Mouse (Mus musculus): ENCODE data around the gene Batf.

Gene Batf

GRCm38 (mm10) chr12:85726729-85727397 lies 40.4 kb downstream of the Batf start:
- no peak for DNase-seq (ENCODE audit: low read depth, low spot score)

- DNase-seq (ENCODE audit: low read depth, low spot score), result no peak
These were observed 41.7 kb downstream of the Batf start for GRCm38 (mm10) chr12:85728181-85728580.

GRCm38 (mm10) chr12:85729022-85729944 lies 42.8 kb downstream of the Batf start:
- DNase-seq (ENCODE audit: low read depth, low spot score), result peak; percentile 54

- no peak for DNase-seq (ENCODE audit: low read depth, low spot score)
These were observed 43.4 kb downstream of the Batf start for GRCm38 (mm10) chr12:85729945-85730290.

GRCm38 (mm10) chr12:85736203-85736602 lies 49.7 kb downstream of the Batf start:
- DNase-seq (ENCODE audit: low read depth, low spot score), result no peak

DNA sequence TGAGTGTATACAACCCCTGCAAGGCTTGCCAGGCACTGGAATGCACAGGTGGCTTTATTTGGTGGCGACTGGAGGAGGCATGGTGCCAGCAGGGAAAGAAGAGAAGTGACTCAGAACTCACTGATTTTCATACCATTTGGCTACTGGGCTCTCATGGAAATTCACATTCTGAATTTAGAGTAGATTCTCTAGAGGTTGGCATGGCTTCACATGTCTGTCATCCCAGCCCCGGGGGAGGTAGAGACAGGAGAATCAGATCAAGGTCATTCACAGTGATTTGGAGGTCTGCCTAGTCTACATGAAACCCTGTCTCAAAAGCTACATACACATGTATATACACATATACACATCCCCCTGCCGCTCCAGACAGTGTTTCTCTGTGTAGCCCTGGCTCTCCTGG lies 50.5 kb downstream of the Batf start:
- no peak for DNase-seq (ENCODE audit: low read depth, low spot score)

- peak; percentile 86 for DNase-seq (ENCODE audit: low read depth, low spot score)
These were observed 59.6 kb downstream of the Batf start, which contains the start of gene Flvcr2 for GRCm38 (mm10) chr12:85745827-85746695. Gene Flvcr2, plus strand, starts transcription at chr12:85746539.

GRCm38 (mm10) chr12:85746696-85747219 lies 60.3 kb downstream of the Batf start:
- DNase-seq (ENCODE audit: low read depth, low spot score), result no peak

GRCm38 (mm10) chr12:85747343-85747742 lies 60.9 kb downstream of the Batf start:
- DNase-seq (ENCODE audit: low read depth, low spot score), result no peak

DNA sequence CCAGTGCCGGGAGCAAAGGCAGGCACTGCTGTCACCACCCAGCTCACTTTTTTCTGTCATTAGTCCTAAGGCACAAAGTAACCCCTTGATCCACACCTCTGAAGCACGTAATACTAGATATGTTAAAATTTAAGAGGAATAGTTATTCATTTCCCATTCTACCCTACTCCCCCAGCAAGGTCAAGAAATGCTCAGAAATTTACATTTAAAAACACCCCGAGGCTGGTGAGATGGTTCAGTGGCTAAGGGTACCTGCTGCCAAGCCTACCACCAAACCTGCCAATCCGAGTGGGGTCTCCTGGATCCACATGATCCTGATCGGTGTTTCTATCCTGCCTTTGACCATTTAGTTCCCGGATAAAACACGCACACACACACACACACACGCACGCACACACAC lies 63.4 kb downstream of the Batf start:
- no peak for DNase-seq (ENCODE audit: low read depth, low spot score)

DNA sequence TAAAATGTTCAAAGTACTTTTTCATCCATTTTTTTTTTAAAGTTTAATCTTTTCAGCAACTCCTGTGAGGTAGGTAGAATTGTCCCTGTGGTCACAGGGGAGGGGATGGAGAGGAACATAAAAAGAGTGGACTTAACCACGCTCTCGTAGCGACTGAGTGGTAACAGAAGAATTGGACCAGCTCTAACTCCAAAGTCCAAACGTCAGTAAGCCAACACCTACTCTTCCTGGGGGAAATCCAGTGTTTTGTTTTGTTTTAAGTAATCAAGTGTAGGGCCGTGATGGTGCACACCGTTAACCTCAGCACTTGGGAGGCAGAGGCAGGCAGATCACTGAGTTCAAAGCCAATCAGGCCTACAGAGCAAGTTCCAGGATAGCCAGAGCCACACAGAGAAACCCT lies 65.6 kb downstream of the Batf start:
- no peak for DNase-seq (ENCODE audit: low read depth, low spot score)

GRCm38 (mm10) chr12:85753223-85753622 lies 66.8 kb downstream of the Batf start:
- peak; percentile 53 for DNase-seq (ENCODE audit: low read depth, low spot score)

- DNase-seq (ENCODE audit: low read depth, low spot score), result no peak
These were observed 68.3 kb downstream of the Batf start for GRCm38 (mm10) chr12:85754611-85755265.

DNA sequence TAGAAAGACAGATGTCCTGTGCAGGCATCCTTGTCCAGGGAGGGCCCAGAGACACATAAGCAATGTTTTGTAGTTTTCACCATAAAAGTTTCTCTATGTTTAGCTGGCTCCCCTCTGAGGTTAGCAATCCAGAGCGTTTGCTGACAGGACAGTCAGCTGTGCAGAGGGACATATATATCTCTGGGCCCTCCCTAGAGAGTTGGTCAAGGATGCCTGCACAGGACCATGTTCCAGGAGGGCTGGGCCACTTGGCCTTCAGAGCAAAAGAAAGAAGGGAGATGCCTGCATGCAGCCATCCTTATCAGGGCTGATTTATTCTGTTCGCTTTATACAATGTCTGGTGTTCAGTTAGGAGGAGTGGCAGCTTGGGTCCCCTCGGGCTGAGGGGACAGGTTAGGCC lies 70.0 kb downstream of the Batf start:
- no peak for DNase-seq (ENCODE audit: low read depth, low spot score)

GRCm38 (mm10) chr12:85757074-85757473 lies 70.6 kb downstream of the Batf start:
- DNase-seq (ENCODE audit: low read depth, low spot score), result no peak
